Mouse (Mus musculus) CH12.LX (cell line): ENCODE results near the gene Prlh.

Experiments used
- CHD2 ChIP-seq: IDR thresholded peaks from 2 replicates; pipeline ENCODE4 v1.6.1; 2011; ENCODE audit warnings: low read length, improper control_type of control experiment
- CTCF ChIP-seq, 2 experiments: IDR thresholded peaks in 1 of 2; conservative IDR thresholded peaks in 1 of 2; 2 replicates each; pipeline ENCODE4 v1.5.1; 2011 to 2012; ENCODE audit warnings: low read depth in 2 of 2, low read length in 2 of 2, improper control_type of control experiment in 1 of 2, inconsistent platforms in 1 of 2, mild to moderate bottlenecking in 1 of 2, moderate library complexity in 1 of 2
- E2F4 ChIP-seq: IDR thresholded peaks from 2 replicates; pipeline ENCODE4 v1.6.1; 2011; ENCODE audit warnings: low read depth, low read length, improper control_type of control experiment; ENCODE audit not compliant: insufficient replicate concordance
- IRF4 ChIP-seq: IDR thresholded peaks from 2 replicates; pipeline ENCODE4 v1.6.1; 2014; ENCODE audit warnings: low read depth, mild to moderate bottlenecking, inconsistent platforms, low read length, improper control_type of control experiment
- MAFK ChIP-seq: IDR thresholded peaks from 2 replicates; pipeline ENCODE4 v1.6.1; 2011; ENCODE audit warnings: low read length, improper control_type of control experiment; ENCODE audit not compliant: insufficient replicate concordance
- POLR2A ChIP-seq: IDR thresholded peaks from 2 replicates; pipeline ENCODE4 v1.6.1; 2011; ENCODE audit warnings: low read depth, mild to moderate bottlenecking, improper control_type of control experiment, low read length
- TBP ChIP-seq: conservative IDR thresholded peaks from 2 replicates; pipeline ENCODE4 v1.6.1; 2011; ENCODE audit warnings: low read depth, low read length, improper control_type of control experiment
- ZMIZ1 ChIP-seq: IDR thresholded peaks from 2 replicates; pipeline ENCODE4 v1.6.1; 2012; ENCODE audit warnings: low read depth, mild to moderate bottlenecking, inconsistent platforms, low read length, improper control_type of control experiment

DNA sequence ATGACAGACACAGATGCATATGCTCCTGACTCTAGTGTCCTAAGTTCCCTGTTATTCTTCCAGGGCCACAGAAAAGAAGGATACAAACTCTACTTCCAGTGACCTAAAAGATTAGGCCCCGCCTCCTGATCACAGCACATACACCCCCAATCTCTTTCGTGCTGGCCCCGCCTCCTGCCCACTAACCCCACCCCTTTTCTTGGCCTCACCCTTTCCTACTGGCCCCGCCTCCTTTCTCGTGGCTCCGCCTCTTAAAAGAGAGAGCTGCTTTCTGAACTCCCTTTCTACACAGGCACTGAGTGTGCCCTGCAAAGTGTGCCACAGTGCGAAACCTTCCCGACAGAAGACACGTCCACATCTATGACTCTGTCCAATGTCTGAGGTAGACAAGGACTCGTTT is 7.7 kb upstream of the Prlh start:
- TF ChIP-seq CTCF (conservative IDR thresholded peaks at IDR 0.05 in 1 of 2, IDR thresholded peaks at IDR 0.05 in 1 of 2; ENCODE audit: low read depth in 2 of 2, low read length in 2 of 2) (no peak), POLR2A (no peak), CHD2 (no peak), E2F4 (no peak), TBP (no peak), IRF4 (no peak), ZMIZ1 (no peak), MAFK (no peak)
